Comparison of ENCODE assay signal across 10 mouse cellular contexts in genomic region chr17:85464466-85465411, GRCm38 (mm10).
DNase-seq lines count a peak whose midpoint lies in the region; ATAC-seq lines count a peak whose summit lies in the region.
"Had no signal": no experiment of that assay in that cellular context is flagged by ENCODE, and none has a peak within 500 bp of the region (broad histone marks: within the 10 kb centered on the region; RNA-seq: fewer than 3 reads in every experiment).

No protein-coding gene starts in this region.

- H3K27me3 ChIP-seq in heart, embryonic 10.5 days (ENCODE audit: insufficient read depth, poor library complexity, severe bottlenecking): peaks cover 98% of the 10 kb centered on the region
- peaks cover 65% of the 10 kb centered on the region for H3K27me3 ChIP-seq in embryonic facial prominence, embryonic 11.5 days (ENCODE audit: control insufficient read depth, insufficient read depth, low read length)
- H3K27me3 ChIP-seq in midbrain, embryonic 14.5 days (ENCODE audit: control insufficient read depth, insufficient read depth, low read length): peaks cover 100% of the 10 kb centered on the region

- DNase-seq in heart, embryonic 10.5 days (ENCODE audit: low spot score): peak; percentile 71
- no peak for DNase-seq in heart, postnatal 36 days
- DNase-seq in embryonic facial prominence, embryonic 11.5 days (ENCODE audit: low spot score): peak; percentile 66
- peak; percentile 47 for DNase-seq in kidney, adult 18-20 months
- DNase-seq in midbrain, embryonic 14.5 days: peak; percentile 35
- DNase-seq in B cell, adult 2 months: no peak
- no peak for DNase-seq in natural killer cell, adult 2 months (ENCODE audit: low spot score in 2 of 2)
- DNase-seq in right cerebral cortex, postnatal 14 days: no peak

- H3K4me1 ChIP-seq in heart, embryonic 10.5 days: peaks cover 14% of the 10 kb centered on the region
- peaks cover 3% of the 10 kb centered on the region for H3K4me1 ChIP-seq in embryonic facial prominence, embryonic 11.5 days (ENCODE audit: control insufficient read depth, insufficient read depth, low read length)
- H3K4me1 ChIP-seq in midbrain, embryonic 14.5 days (ENCODE audit: control insufficient read depth, insufficient read depth, low read length): peaks cover 4% of the 10 kb centered on the region; the same call in 1 of the 2 replicates

- H3K36me3 ChIP-seq in heart, embryonic 10.5 days: no peaks in the 10 kb centered on the region
- no peaks in the 10 kb centered on the region for H3K36me3 ChIP-seq in embryonic facial prominence, embryonic 11.5 days (replicated peaks; ENCODE audit: control insufficient read depth, insufficient read depth, low read depth, low read length)
- no peaks in the 10 kb centered on the region for H3K36me3 ChIP-seq in midbrain, embryonic 14.5 days (ENCODE audit: control insufficient read depth, insufficient read depth, low read length)
- H3K36me3 ChIP-seq: hindbrain, embryonic 15.5 days had no signal

- no peak overlapping the region for H3K27ac ChIP-seq in heart, embryonic 10.5 days
- 0 out of 2 replicates have a peak overlapping the region, but pooled peaks have one; percentile 20 for H3K27ac ChIP-seq in embryonic facial prominence, embryonic 11.5 days (replicated peaks; ENCODE audit: low read depth, low read length)
- peak overlapping the region; percentile 63 for H3K27ac ChIP-seq in midbrain, embryonic 14.5 days (replicated peaks; ENCODE audit: low read depth, low read length)
- H3K27ac ChIP-seq: hindbrain, embryonic 15.5 days had no signal

- peak overlapping the region; percentile 32 for H3K4me2 ChIP-seq in embryonic facial prominence, embryonic 11.5 days (ENCODE audit: low read depth, low read length)
- H3K4me2 ChIP-seq in midbrain, embryonic 14.5 days (ENCODE audit: low read length): peak overlapping the region; percentile 39
- H3K4me2 ChIP-seq: hindbrain, embryonic 15.5 days had no signal

- WGBS in heart, embryonic 10.5 days: 2% methylated on average over 40 of the region's 40 CpGs
- WGBS in embryonic facial prominence, embryonic 11.5 days: 2% methylated on average over 40 of the region's 40 CpGs
- WGBS in midbrain, embryonic 14.5 days: under 1% methylated on average over 40 of the region's 40 CpGs

- H3K9me3 ChIP-seq in heart, embryonic 10.5 days: no peaks in the 10 kb centered on the region
- no peaks in the 10 kb centered on the region for H3K9me3 ChIP-seq in embryonic facial prominence, embryonic 11.5 days (replicated peaks; ENCODE audit: control insufficient read depth, low read length)
- H3K9me3 ChIP-seq in midbrain, embryonic 14.5 days (ENCODE audit: control insufficient read depth, low read length): no peaks in the 10 kb centered on the region

- H3K9ac ChIP-seq in embryonic facial prominence, embryonic 11.5 days (replicated peaks; ENCODE audit: low read length): peak overlapping the region; percentile 22; the same call in 1 of the 2 replicates
- H3K9ac ChIP-seq in midbrain, embryonic 14.5 days (replicated peaks; ENCODE audit: low read length): 0 out of 2 replicates have a peak overlapping the region, but pooled peaks have one; percentile 31
- H3K9ac ChIP-seq: hindbrain, embryonic 15.5 days had no signal

- intact Hi-C loops in heart, postnatal 36 days (cut with DNase I): no loop called here

- peak overlapping the region; percentile 48 for H3K4me3 ChIP-seq in heart, embryonic 10.5 days
- H3K4me3 ChIP-seq in embryonic facial prominence, embryonic 11.5 days (ENCODE audit: low read depth, low read length): peak overlapping the region; percentile 19; the same call in 1 of the 2 replicates
- H3K4me3 ChIP-seq in midbrain, embryonic 14.5 days (replicated peaks; ENCODE audit: low read depth, low read length): no peak overlapping the region
- H3K4me3 ChIP-seq: hindbrain, embryonic 15.5 days; myocyte had no signal

- ATAC-seq in embryonic facial prominence, embryonic 11.5 days (replicated peaks; ENCODE audit: insufficient number of reproducible peaks, low FRiP score, low TSS enrichment, low read depth): peak; percentile 88
- no peak for ATAC-seq in midbrain, embryonic 14.5 days (ENCODE audit: low FRiP score, low TSS enrichment)

Comparison
In these comparisons a context has a peak if more than half of its experiments do, and no peak if none do; other contexts are left out.
1. DNase-seq: peak in heart, embryonic 10.5 days (single experiment), embryonic facial prominence, embryonic 11.5 days (single experiment), kidney, adult 18-20 months (single experiment) and midbrain, embryonic 14.5 days (single experiment); none in heart, postnatal 36 days (0 of 2), B cell, adult 2 months (0 of 2), natural killer cell, adult 2 months (0 of 2) and right cerebral cortex, postnatal 14 days (single experiment).